Mouse (Mus musculus): ENCODE results near the gene Ncs1.

Gene Ncs1

GRCm38 (mm10) chr2:31277810-31278209 is 32.2 kb downstream of the Ncs1 start:
- DNase-seq (ENCODE audit: low read depth, low spot score) = no peak

GRCm38 (mm10) chr2:31278483-31278882 is 32.9 kb downstream of the Ncs1 start:
- DNase-seq (ENCODE audit: low read depth, low spot score) = no peak

- no peak for DNase-seq (ENCODE audit: low read depth, low spot score)
These were observed 35.5 kb downstream of the Ncs1 start for GRCm38 (mm10) chr2:31281138-31281537.

- DNase-seq (ENCODE audit: low read depth, low spot score) = peak; percentile 24
These were observed 36.6 kb downstream of the Ncs1 start for GRCm38 (mm10) chr2:31282266-31282665.

- DNase-seq (ENCODE audit: low read depth, low spot score) = no peak
These were observed 37.3 kb downstream of the Ncs1 start for GRCm38 (mm10) chr2:31282880-31283279.

- no peak for DNase-seq (ENCODE audit: low read depth, low spot score)
These were observed 38.9 kb downstream of the Ncs1 start for GRCm38 (mm10) chr2:31284531-31284930.

GRCm38 (mm10) chr2:31291421-31291820 is 45.8 kb downstream of the Ncs1 start:
- DNase-seq (ENCODE audit: low read depth, low spot score) = peak; percentile 56

- peak; percentile 65 for DNase-seq (ENCODE audit: low read depth, low spot score)
These were observed 49.4 kb downstream of the Ncs1 start for GRCm38 (mm10) chr2:31294985-31295384.

- DNase-seq (ENCODE audit: low read depth, low spot score) = no peak
These were observed 50.8 kb downstream of the Ncs1 start for GRCm38 (mm10) chr2:31296395-31296794.

GRCm38 (mm10) chr2:31297602-31298268 is 52.1 kb downstream of the Ncs1 start:
- DNase-seq (ENCODE audit: low read depth, low spot score) = peak; percentile 72

- DNase-seq (ENCODE audit: low read depth, low spot score) = peak; percentile 2
These were observed 53.2 kb downstream of the Ncs1 start for GRCm38 (mm10) chr2:31298814-31299213.

- peak; percentile 68 for DNase-seq (ENCODE audit: low read depth, low spot score)
These were observed 53.6 kb downstream of the Ncs1 start for GRCm38 (mm10) chr2:31299266-31299665.

GRCm38 (mm10) chr2:31299996-31300395 is 54.4 kb downstream of the Ncs1 start:
- DNase-seq (ENCODE audit: low read depth, low spot score) = no peak

- DNase-seq (ENCODE audit: low read depth, low spot score) = no peak
These were observed 57.6 kb downstream of the Ncs1 start for GRCm38 (mm10) chr2:31303177-31303576.

GRCm38 (mm10) chr2:31304191-31304590 is 58.6 kb downstream of the Ncs1 start:
- DNase-seq (ENCODE audit: low read depth, low spot score) = no peak

GRCm38 (mm10) chr2:31304801-31305665 is 59.4 kb downstream of the Ncs1 start:
- no peak for DNase-seq (ENCODE audit: low read depth, low spot score)

GRCm38 (mm10) chr2:31305684-31306083 is 60.1 kb downstream of the Ncs1 start:
- peak; percentile 48 for DNase-seq (ENCODE audit: low read depth, low spot score)

GRCm38 (mm10) chr2:31308257-31308656 is 62.6 kb downstream of the Ncs1 start:
- peak; percentile 7 for DNase-seq (ENCODE audit: low read depth, low spot score)

GRCm38 (mm10) chr2:31309549-31309948 is 63.9 kb downstream of the Ncs1 start:
- no peak for DNase-seq (ENCODE audit: low read depth, low spot score)

- no peak for DNase-seq (ENCODE audit: low read depth, low spot score)
These were observed 68.4 kb downstream of the Ncs1 start, which contains the start of gene Hmcn2 for GRCm38 (mm10) chr2:31314007-31314465. TSS of gene Hmcn2 (plus strand) at chr2:31314415.

- no peak for DNase-seq (ENCODE audit: low read depth, low spot score)
These were observed 72.5 kb downstream of the Ncs1 start for GRCm38 (mm10) chr2:31318162-31318561.

- no peak for DNase-seq (ENCODE audit: low read depth, low spot score)
These were observed 73.6 kb downstream of the Ncs1 start for GRCm38 (mm10) chr2:31319200-31319599.

- DNase-seq (ENCODE audit: low read depth, low spot score) = no peak
These were observed 81.6 kb downstream of the Ncs1 start for GRCm38 (mm10) chr2:31327186-31327585.

All from A20 (cell line).